Mouse (Mus musculus) cerebellum, adult 2 months (tissue): ENCODE results near the gene Terb1.

Source experiments
- CTCF ChIP-seq: fragments of 200-500 bp; IDR thresholded peaks from 2 replicates; pipeline ENCODE4 v1.5.1; 2011; ENCODE audit warnings: low read depth, mild to moderate bottlenecking, control low read depth, low read length, moderate library complexity, borderline replicate concordance; ENCODE audit not compliant: insufficient read depth
- POLR2A ChIP-seq: fragments of 200-500 bp; IDR thresholded peaks from 2 replicates; pipeline ENCODE4 v1.6.1; 2011; ENCODE audit warnings: low read length, control low read depth, borderline replicate concordance; ENCODE audit not compliant: insufficient read depth

DNA sequence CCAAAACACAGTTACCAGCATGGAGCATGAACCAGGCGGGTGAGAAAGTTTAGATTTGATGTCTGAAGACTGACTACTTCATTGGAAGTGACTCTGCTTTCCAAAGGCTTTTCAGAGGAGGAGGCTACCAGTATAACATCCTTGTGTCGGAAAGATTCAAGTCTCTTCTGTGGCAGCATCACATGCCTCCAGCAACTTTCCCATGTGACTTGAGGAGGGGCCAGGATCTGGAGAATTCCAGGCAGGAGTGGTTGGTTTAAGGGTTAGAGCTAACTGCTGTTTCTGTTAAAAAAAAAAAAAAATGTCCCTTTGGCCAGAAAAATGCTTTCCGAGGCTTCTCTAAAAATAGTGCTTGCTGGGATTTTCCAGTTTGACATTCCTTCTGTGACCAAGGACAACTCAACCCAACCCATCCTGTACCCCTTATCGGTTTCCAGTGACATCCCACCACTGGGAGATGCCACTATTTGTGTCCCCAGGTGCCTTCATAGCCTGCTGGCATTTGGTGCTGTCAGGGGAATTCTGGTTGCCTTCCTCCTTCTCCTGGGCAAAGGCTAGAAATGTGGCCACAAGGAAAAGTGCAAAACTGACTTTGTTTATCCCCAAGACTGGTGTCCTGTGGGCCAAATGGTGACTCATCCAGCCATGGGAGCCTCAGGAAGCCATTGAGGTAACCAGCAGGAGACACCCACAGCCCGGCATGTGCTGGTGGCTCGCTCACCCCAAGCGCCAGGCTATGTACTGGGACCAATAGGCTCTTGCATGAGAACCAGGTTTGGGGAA lies 101.2 kb downstream of the Terb1 start:
- TF ChIP-seq CTCF (no peak), POLR2A (no peak)
